Mouse (Mus musculus) MEL (cell line): Measurements from ENCODE around the gene Klhl33. TPM values are rescaled to one million over a fixed set of nuclear protein-coding genes. Genes with fewer than 3 reads are reported as not detected.
"Not testable (repeated sequence)": the region's sequence is repeated elsewhere in the genome, so short reads cannot be mapped to it uniquely, and the experiment has no call there.

ENCODE experiments used
- DNase-seq: peaks from one replicate; pipeline ENCODE4 v3.0.0; 2011; ENCODE audit warnings: low read depth, low spot score
- H3K27ac ChIP-seq: 2 replicates; pipeline ENCODE4 v1.5.1; 2012; ENCODE audit warnings: low read depth, mild to moderate bottlenecking, control low read depth, low read length, moderate library complexity; ENCODE audit not compliant: control insufficient read depth
- H3K27me3 ChIP-seq, 2 experiments: fragments of 150-350 bp in 1 of 2; sonication (generic) in 1 of 2; 2 replicates each; pipeline ENCODE4 v1.6.1; 2012; ENCODE audit warnings: low read length in 2 of 2, mild to moderate bottlenecking in 2 of 2, improper control_type of control experiment in 1 of 2, moderate library complexity in 1 of 2; ENCODE audit not compliant: insufficient read depth in 2 of 2, control insufficient read depth in 1 of 2
- H3K36me3 ChIP-seq, 2 experiments: 2 replicates each; pipeline ENCODE4 v1.6.1; 2012 to 2014; ENCODE audit warnings: low read length in 2 of 2, improper control_type of control experiment in 1 of 2, inconsistent platforms in 1 of 2, mild to moderate bottlenecking in 1 of 2; ENCODE audit not compliant: insufficient read depth in 2 of 2, control insufficient read depth in 1 of 2
- H3K4me1 ChIP-seq, 2 experiments: fragments of 150-350 bp in 1 of 2; sonication (generic) in 1 of 2; 2 replicates each; pipeline ENCODE4 v1.6.1; 2012; ENCODE audit warnings: low read length in 2 of 2, improper control_type of control experiment in 1 of 2, mild to moderate bottlenecking in 1 of 2; ENCODE audit not compliant: insufficient read depth in 2 of 2, control insufficient read depth in 1 of 2
- H3K4me3 ChIP-seq, 2 experiments: fragments of 150-350 bp in 1 of 2; sonication (generic) in 1 of 2; 2 replicates each; pipeline ENCODE4 v1.5.1; 2012; ENCODE audit warnings: low read depth in 2 of 2, low read length in 2 of 2, mild to moderate bottlenecking in 2 of 2, moderate library complexity in 2 of 2, control low read depth in 1 of 2, improper control_type of control experiment in 1 of 2; ENCODE audit not compliant: control insufficient read depth in 1 of 2, insufficient read depth in 1 of 2
- H3K79me2 ChIP-seq: 2 replicates; pipeline ENCODE4 v1.6.1; 2012; ENCODE audit warnings: mild to moderate bottlenecking, low read length, moderate library complexity; ENCODE audit not compliant: control insufficient read depth, poor library complexity, insufficient read depth
- H3K9ac ChIP-seq: 2 replicates; pipeline ENCODE4 v1.6.1; 2012; ENCODE audit warnings: low read depth, mild to moderate bottlenecking, control low read depth, low read length, moderate library complexity; ENCODE audit not compliant: control insufficient read depth, poor library complexity, severe bottlenecking
- H3K9me3 ChIP-seq: fragments of 150-350 bp; sonication (generic); replicated peaks from 2 replicates; pipeline ENCODE4 v1.6.1; 2012; ENCODE audit warnings: mild to moderate bottlenecking, low read length, improper control_type of control experiment, moderate library complexity; ENCODE audit not compliant: insufficient read depth
- CHD2 ChIP-seq: IDR thresholded peaks from 2 replicates; pipeline ENCODE4 v1.6.1; 2011; ENCODE audit warnings: low read length, improper control_type of control experiment
- CTCF ChIP-seq, 3 experiments: IDR thresholded peaks in 2 of 3; conservative IDR thresholded peaks in 1 of 3; 2 replicates each; pipeline ENCODE4 v1.5.1; 2011 to 2012; ENCODE audit warnings: low read length in 3 of 3, low read depth in 2 of 3, mild to moderate bottlenecking in 2 of 3, improper control_type of control experiment in 1 of 3, inconsistent platforms in 1 of 3, mixed read lengths in 1 of 3, moderate library complexity in 1 of 3; ENCODE audit not compliant: control insufficient read depth in 1 of 3, insufficient read depth in 1 of 3, poor library complexity in 1 of 3, severe bottlenecking in 1 of 3
- MXI1 ChIP-seq: IDR thresholded peaks from 2 replicates; pipeline ENCODE4 v1.6.1; 2011; ENCODE audit warnings: mild to moderate bottlenecking, low read depth, low read length, improper control_type of control experiment
- polyA plus RNA-seq, 2 experiments: library from polyadenylated mRNA; stranded (reverse) in 1 of 2; unstranded in 1 of 2; fragments of >175 nt in 1 of 2; fragments of >200 nt in 1 of 2; gene quantifications; 2 replicates each; pipeline versions ENCODE4 v1.2.1 to v1.2.4; 2012; ENCODE audit warnings: low replicate concordance in 2 of 2, low read depth in 1 of 2; ENCODE audit not compliant: insufficient read length in 2 of 2, insufficient read depth in 1 of 2, missing spikeins in 1 of 2
- total RNA-seq: library from RNA; depleted of rRNA; stranded (reverse); fragments of 300-350 nt; gene quantifications from 2 replicates; pipeline ENCODE4 v1.2.3, GENCODE M21; 2012; rRNA removed

Gene Klhl33
- total RNA-seq: not detected in 2 replicates
- under 1 TPM in 1 of 2 experiments, not detected in 1; 0.01 TPM for polyA plus RNA-seq

- TF ChIP-seq CHD2 (no peak), MXI1 (no peak)
- Histone ChIP-seq H3K4me1 (peaks cover 0 to 6% of the 10 kb centered on the region in 2 experiments; a peak in 2 of 4 replicates), H3K9me3 (no peaks in the 10 kb centered on the region), H3K79me2 (no peaks in the 10 kb centered on the region), H3K4me3 (no peak within 1 kb of the TSS), H3K9ac (no peak within 1 kb of the TSS), H3K27ac (no peak within 1 kb of the TSS), H3K36me3 (no peaks in the 10 kb centered on the region), H3K27me3 (no peaks in the 10 kb centered on the region; a peak in 2 of 4 replicates)
- DNase-seq: no peak
Measured at GRCm38 (mm10) chr14:50897374-50897765, at the start of gene Klhl33. Klhl33 (minus strand) TSS chr14:50897507.

DNA sequence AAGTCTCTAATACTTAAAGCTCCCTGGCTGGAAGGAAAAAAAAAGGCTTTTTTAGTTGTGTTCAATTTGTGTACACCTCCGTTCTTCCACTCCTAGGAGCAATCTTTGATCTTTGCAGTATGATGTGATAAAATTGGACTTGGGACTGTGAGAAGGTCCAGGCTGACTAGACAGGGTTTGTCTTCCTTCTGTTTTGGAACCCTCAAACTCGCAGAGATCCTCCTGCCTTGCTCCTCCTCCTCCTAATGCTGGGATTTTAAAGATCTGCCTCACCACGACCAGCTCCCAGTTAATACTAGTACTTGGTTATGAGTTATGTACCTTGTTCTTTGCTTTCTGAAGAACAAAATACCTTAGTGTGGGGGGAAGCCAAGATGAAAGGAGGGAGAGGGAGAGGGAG is 48.2 kb upstream of the Klhl33 start:
- Histone ChIP-seq H3K4me3 (peak overlapping the region; percentile 63 to 96; a peak in 3 of 4 replicates), H3K9ac (peak overlapping the region; percentile 61), H3K27ac (0 out of 2 replicates have a peak overlapping the region, but pooled peaks have one; percentile 24)
- H3K27me3 ChIP-seq, DNase-seq, H3K9me3 ChIP-seq, H3K36me3 ChIP-seq, H3K4me1 ChIP-seq, H3K79me2 ChIP-seq: not testable (repeated sequence)

- H3K79me2 ChIP-seq, H3K27me3 ChIP-seq, H3K9me3 ChIP-seq, H3K36me3 ChIP-seq, DNase-seq, H3K4me1 ChIP-seq: not testable (repeated sequence)
- H3K27ac ChIP-seq: peak overlapping the region; percentile 91
- peak overlapping the region; percentile 61 for H3K9ac ChIP-seq
- H3K4me3 ChIP-seq: peak overlapping the region; percentile 63 to 96
Measured at GRCm38 (mm10) chr14:50945081-50945480, 47.8 kb upstream of the Klhl33 start.

DNA sequence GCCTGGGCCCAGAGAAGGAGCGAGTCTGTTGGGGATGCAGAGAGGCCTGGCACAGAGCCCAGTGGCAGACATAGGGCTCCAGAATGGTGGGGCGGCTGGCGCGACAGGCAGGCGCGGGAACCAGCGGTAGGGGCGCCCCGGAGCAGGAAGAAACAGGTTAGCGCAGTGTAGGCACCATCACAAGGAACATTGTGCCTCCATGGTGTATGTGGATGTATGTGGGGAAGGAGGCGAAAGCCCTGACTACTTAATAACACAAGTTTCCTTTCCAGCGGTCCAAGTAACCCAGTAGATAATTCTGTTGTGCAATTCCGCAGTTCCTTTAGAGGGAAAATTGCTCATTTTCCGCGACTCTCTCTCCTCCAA is 47.3 kb upstream of the Klhl33 start:
- H3K4me1 ChIP-seq, H3K27me3 ChIP-seq, DNase-seq, H3K79me2 ChIP-seq, H3K9me3 ChIP-seq, H3K36me3 ChIP-seq: not testable (repeated sequence)
- peak overlapping the region; percentile 91 for H3K27ac ChIP-seq
- peak overlapping the region; percentile 61 for H3K9ac ChIP-seq
- TF ChIP-seq CTCF (IDR thresholded peaks at IDR 0.05 in 2 of 3, conservative IDR thresholded peaks at IDR 0.05 in 1 of 3; ENCODE audit: control insufficient read depth in 1 of 3, insufficient read depth in 1 of 3, low read depth in 2 of 3, low read length in 3 of 3, poor library complexity in 1 of 3, severe bottlenecking in 1 of 3): peak in 2 of 3 experiments; percentile 1 to 21; a peak in 1 of 6 replicates
- TF ChIP-seq, all 39 proteins: peak for 1; not testable (repeated sequence) for 38
- peak overlapping the region; percentile 63 to 96 for H3K4me3 ChIP-seq
